Mouse (Mus musculus): Measurements from ENCODE around the gene Pbx1. TPM values are rescaled to one million over a fixed set of nuclear protein-coding genes. Genes with fewer than 3 reads are reported as not detected.

Gene Pbx1
- polyA plus RNA-seq, 1 experiment = 46.9 TPM

- Histone ChIP-seq H3K27ac (ENCODE audit: insufficient read depth, low read depth, low read length) (no peak overlapping the region), H3K4me3 (ENCODE audit: insufficient read depth, low read depth, low read length) (no peak overlapping the region), H3K36me3 (ENCODE audit: control insufficient read depth, insufficient read depth, low read length) (no peaks in the 10 kb centered on the region), H3K27me3 (replicated peaks; ENCODE audit: control insufficient read depth, insufficient read depth, low read length) (no peaks in the 10 kb centered on the region), H3K4me1 (ENCODE audit: control insufficient read depth, insufficient read depth, low read length) (peaks cover 12% of the 10 kb centered on the region)
- TF ChIP-seq CTCF (conservative IDR thresholded peaks at IDR 0.05; ENCODE audit: insufficient read depth, insufficient read length, low read depth, low read length) = no peak
- TF ChIP-seq POLR2A (IDR thresholded peaks at IDR 0.05; ENCODE audit: low read depth, low read length) = no peak
- WGBS = 76% methylated on average over 4 of the region's 4 CpGs
- DNase-seq = no peak
Observed at GRCm38 (mm10) chr1:168271207-168271606, 160.9 kb downstream of the Pbx1 start.

- 60% methylated on average over 12 of the region's 12 CpGs for WGBS
- H3K36me3 ChIP-seq (ENCODE audit: control insufficient read depth, insufficient read depth, low read length) = no peaks in the 10 kb centered on the region
- no peak overlapping the region for H3K27ac ChIP-seq (ENCODE audit: insufficient read depth, low read depth, low read length)
- H3K27me3 ChIP-seq (replicated peaks; ENCODE audit: control insufficient read depth, insufficient read depth, low read length) = no peaks in the 10 kb centered on the region
- TF ChIP-seq POLR2A (IDR thresholded peaks at IDR 0.05; ENCODE audit: low read depth, low read length) (no peak), CTCF (conservative IDR thresholded peaks at IDR 0.05; ENCODE audit: insufficient read depth, insufficient read length, low read depth, low read length) (no peak)
- H3K4me3 ChIP-seq (ENCODE audit: insufficient read depth, low read depth, low read length) = no peak overlapping the region
- peaks cover 8% of the 10 kb centered on the region for H3K4me1 ChIP-seq (ENCODE audit: control insufficient read depth, insufficient read depth, low read length)
- DNase-seq = no peak
Observed at GRCm38 (mm10) chr1:168268751-168269623, 163.1 kb downstream of the Pbx1 start.

DNA sequence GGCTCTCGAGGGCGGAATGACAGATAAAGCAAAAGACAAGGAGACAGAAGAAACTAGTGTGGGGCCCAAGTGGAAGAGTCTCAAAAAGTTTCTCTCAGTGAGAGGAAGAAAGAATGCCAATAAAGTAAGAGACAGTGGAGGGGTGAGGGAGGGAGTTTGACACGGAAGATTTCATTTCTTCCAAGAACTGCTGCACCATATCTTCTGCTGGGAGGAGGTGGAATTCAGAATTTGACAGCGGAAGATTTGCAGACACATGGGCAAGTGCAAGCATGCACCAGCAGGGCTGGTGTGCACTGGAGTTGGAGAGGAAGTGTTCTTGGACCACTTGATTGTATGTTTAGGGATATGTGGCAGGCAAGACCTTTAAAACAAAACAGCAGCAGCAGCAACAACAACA, 163.8 kb downstream of the Pbx1 start:
- Histone ChIP-seq H3K36me3 (ENCODE audit: control insufficient read depth, insufficient read depth, low read length) (no peaks in the 10 kb centered on the region), H3K4me1 (ENCODE audit: control insufficient read depth, insufficient read depth, low read length) (peaks cover 8% of the 10 kb centered on the region), H3K27ac (ENCODE audit: insufficient read depth, low read depth, low read length) (no peak overlapping the region), H3K27me3 (replicated peaks; ENCODE audit: control insufficient read depth, insufficient read depth, low read length) (no peaks in the 10 kb centered on the region), H3K4me3 (ENCODE audit: insufficient read depth, low read depth, low read length) (no peak overlapping the region)
- 77% methylated on average over 4 of the region's 4 CpGs for WGBS
- no peak for DNase-seq
- TF ChIP-seq CTCF (conservative IDR thresholded peaks at IDR 0.05; ENCODE audit: insufficient read depth, insufficient read length, low read depth, low read length) = no peak
- no peak for TF ChIP-seq POLR2A (IDR thresholded peaks at IDR 0.05; ENCODE audit: low read depth, low read length)

DNA sequence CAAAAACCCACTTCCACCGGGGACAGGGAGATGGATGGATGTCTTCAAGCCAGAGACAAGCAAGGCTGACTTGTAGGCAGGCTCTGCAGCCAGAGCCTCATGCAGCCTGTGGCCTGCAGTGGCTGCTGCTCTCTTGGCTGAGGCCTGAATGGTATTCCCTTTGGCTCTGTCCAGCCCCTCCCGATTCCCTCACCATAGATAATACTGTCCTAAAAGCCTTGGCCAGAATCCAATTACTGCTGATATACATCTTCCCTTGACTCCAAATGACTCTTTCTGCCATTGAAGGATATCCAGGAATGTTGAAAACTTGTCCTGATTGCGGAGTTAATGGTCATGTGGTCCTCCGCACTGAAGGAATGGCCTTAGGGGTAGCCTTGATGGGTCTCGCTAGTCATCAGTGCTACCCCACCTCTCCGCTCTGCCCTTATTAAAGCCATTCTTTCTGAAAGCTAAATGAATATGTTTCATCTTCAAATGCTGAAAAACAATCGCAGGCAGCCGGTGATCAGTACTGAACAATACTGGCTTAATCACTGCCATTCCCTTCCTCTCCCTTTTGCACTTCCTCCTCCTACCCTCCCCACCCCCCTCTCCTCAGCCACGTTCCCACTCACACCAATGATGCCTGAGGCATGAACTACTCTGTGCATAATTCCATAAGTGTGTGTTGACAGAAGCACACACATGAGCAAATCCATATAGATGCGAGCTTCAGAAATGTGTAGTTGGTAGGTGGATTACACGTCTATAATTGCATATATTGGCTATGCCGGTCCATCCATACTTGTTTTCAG, 166.3 kb downstream of the Pbx1 start:
- H3K27ac ChIP-seq (ENCODE audit: insufficient read depth, low read depth, low read length) = no peak overlapping the region
- no peak overlapping the region for H3K4me3 ChIP-seq (ENCODE audit: insufficient read depth, low read depth, low read length)
- 0 out of 2 replicates have a peak, but pooled peaks cover 3% of the 10 kb centered on the region for H3K4me1 ChIP-seq (ENCODE audit: control insufficient read depth, insufficient read depth, low read length)
- TF ChIP-seq CTCF (conservative IDR thresholded peaks at IDR 0.05; ENCODE audit: insufficient read depth, insufficient read length, low read depth, low read length) = no peak
- TF ChIP-seq POLR2A (IDR thresholded peaks at IDR 0.05; ENCODE audit: low read depth, low read length) = no peak
- H3K36me3 ChIP-seq (ENCODE audit: control insufficient read depth, insufficient read depth, low read length) = no peaks in the 10 kb centered on the region
- WGBS = 75% methylated on average over 12 of the region's 12 CpGs
- peak; percentile 45 for DNase-seq
- no peaks in the 10 kb centered on the region for H3K27me3 ChIP-seq (replicated peaks; ENCODE audit: control insufficient read depth, insufficient read depth, low read length)

GRCm38 (mm10) chr1:168265090-168265489, 167.0 kb downstream of the Pbx1 start:
- TF ChIP-seq POLR2A (IDR thresholded peaks at IDR 0.05; ENCODE audit: low read depth, low read length) (no peak), CTCF (conservative IDR thresholded peaks at IDR 0.05; ENCODE audit: insufficient read depth, insufficient read length, low read depth, low read length) (no peak)
- no peaks in the 10 kb centered on the region for H3K36me3 ChIP-seq (ENCODE audit: control insufficient read depth, insufficient read depth, low read length)
- H3K27me3 ChIP-seq (replicated peaks; ENCODE audit: control insufficient read depth, insufficient read depth, low read length) = no peaks in the 10 kb centered on the region
- WGBS = 95% methylated on average over 5 of the region's 5 CpGs
- no peak overlapping the region for H3K27ac ChIP-seq (ENCODE audit: insufficient read depth, low read depth, low read length)
- 0 out of 2 replicates have a peak, but pooled peaks cover 3% of the 10 kb centered on the region for H3K4me1 ChIP-seq (ENCODE audit: control insufficient read depth, insufficient read depth, low read length)
- H3K4me3 ChIP-seq (ENCODE audit: insufficient read depth, low read depth, low read length) = no peak overlapping the region
- no peak for DNase-seq

DNA sequence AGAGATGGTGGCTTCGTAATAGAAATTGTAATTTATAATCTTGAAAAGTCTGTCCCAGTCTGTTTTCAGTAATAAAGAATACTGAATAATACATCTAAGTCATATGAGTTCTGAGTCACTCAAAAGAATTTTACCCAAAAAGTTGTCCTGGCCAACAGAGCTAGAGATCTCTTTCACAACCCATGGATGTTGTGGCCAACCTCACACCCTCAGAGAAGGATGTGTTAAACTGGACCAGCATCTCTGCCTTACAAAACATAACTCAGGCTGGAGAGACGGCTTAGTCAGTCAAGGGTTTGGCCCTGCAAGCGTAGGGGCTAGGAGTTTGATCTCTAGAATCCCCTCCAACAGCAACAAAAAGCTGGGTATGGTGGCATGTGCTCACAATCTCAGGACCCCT, 171.7 kb downstream of the Pbx1 start:
- WGBS = 85% methylated on average over 3 of the region's 3 CpGs
- DNase-seq = no peak

DNA sequence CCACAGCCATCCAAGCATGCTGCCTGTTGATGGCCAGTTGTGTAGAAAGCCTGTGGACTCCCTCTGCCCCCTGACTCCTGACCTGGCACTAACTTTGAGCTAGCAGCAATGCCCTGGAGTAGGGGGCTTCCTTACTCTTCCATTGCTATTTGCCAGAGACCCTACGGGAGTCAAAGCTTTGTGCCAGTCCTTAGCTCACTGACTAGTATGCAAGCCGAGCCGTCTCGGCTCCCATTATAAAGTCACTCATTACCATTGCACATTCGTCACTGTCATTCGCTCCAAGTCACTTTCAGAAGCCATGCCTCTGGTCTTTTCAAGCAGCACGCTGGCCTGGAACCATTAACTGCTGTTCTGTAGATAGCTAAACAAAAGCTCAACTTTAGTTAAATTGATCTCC, 173.2 kb downstream of the Pbx1 start:
- no peak overlapping the region for H3K27ac ChIP-seq (ENCODE audit: insufficient read depth, low read depth, low read length)
- no peaks in the 10 kb centered on the region for H3K36me3 ChIP-seq (ENCODE audit: control insufficient read depth, insufficient read depth, low read length)
- TF ChIP-seq CTCF (conservative IDR thresholded peaks at IDR 0.05; ENCODE audit: insufficient read depth, insufficient read length, low read depth, low read length) (no peak), POLR2A (IDR thresholded peaks at IDR 0.05; ENCODE audit: low read depth, low read length) (no peak)
- WGBS = 48% methylated on average over 7 of the region's 7 CpGs
- DNase-seq = no peak
- peaks cover 6% of the 10 kb centered on the region; the same call in 1 of the 2 replicates for H3K4me1 ChIP-seq (ENCODE audit: control insufficient read depth, insufficient read depth, low read length)
- no peaks in the 10 kb centered on the region for H3K27me3 ChIP-seq (replicated peaks; ENCODE audit: control insufficient read depth, insufficient read depth, low read length)
- no peak overlapping the region for H3K4me3 ChIP-seq (ENCODE audit: insufficient read depth, low read depth, low read length)

More for the DNA sequence above, 171.7 kb downstream of the Pbx1 start:
- Histone ChIP-seq H3K4me3 (ENCODE audit: insufficient read depth, low read depth, low read length) (no peak overlapping the region), H3K27me3 (replicated peaks; ENCODE audit: control insufficient read depth, insufficient read depth, low read length) (no peaks in the 10 kb centered on the region), H3K27ac (ENCODE audit: insufficient read depth, low read depth, low read length) (no peak overlapping the region), H3K36me3 (ENCODE audit: control insufficient read depth, insufficient read depth, low read length) (no peaks in the 10 kb centered on the region), H3K4me1 (ENCODE audit: control insufficient read depth, insufficient read depth, low read length) (peaks cover 6% of the 10 kb centered on the region; the same call in 1 of the 2 replicates)
- TF ChIP-seq CTCF (conservative IDR thresholded peaks at IDR 0.05; ENCODE audit: insufficient read depth, insufficient read length, low read depth, low read length) (no peak), POLR2A (IDR thresholded peaks at IDR 0.05; ENCODE audit: low read depth, low read length) (no peak)
